Mouse (Mus musculus): Measurements from ENCODE around the gene Rnf26.

Rnf26 gene

GRCm38 (mm10) chr9:44113105-44113789 lies at the start of gene Rnf26, which contains the start of gene Gm49380:
Gene Rnf26, minus strand, starts transcription at chr9:44113517.
Gene Gm49380, minus strand, starts transcription at chr9:44113500.
- DNase-seq (ENCODE audit: low spot score in 2 of 2) = peak; percentile 95 to 96

- no peak for DNase-seq (ENCODE audit: low spot score in 2 of 2)
Measured at GRCm38 (mm10) chr9:44159886-44160285, 46.6 kb upstream of the Rnf26 start.

GRCm38 (mm10) chr9:44147290-44147689 lies 34.0 kb upstream of the Rnf26 start:
- DNase-seq (ENCODE audit: low spot score in 2 of 2) = no peak

GRCm38 (mm10) chr9:44144718-44145060 lies 31.4 kb upstream of the Rnf26 start:
- no peak for DNase-seq (ENCODE audit: low spot score in 2 of 2)

GRCm38 (mm10) chr9:44144023-44144717 lies 30.9 kb upstream of the Rnf26 start:
- DNase-seq (ENCODE audit: low spot score in 2 of 2) = no peak

- no peak for DNase-seq (ENCODE audit: low spot score in 2 of 2)
Measured at GRCm38 (mm10) chr9:44143421-44143820, 30.1 kb upstream of the Rnf26 start.

GRCm38 (mm10) chr9:44141951-44142350 lies 28.6 kb upstream of the Rnf26 start:
- DNase-seq (ENCODE audit: low spot score in 2 of 2) = no peak

GRCm38 (mm10) chr9:44137846-44138245 lies 24.5 kb upstream of the Rnf26 start:
- DNase-seq (ENCODE audit: low spot score in 2 of 2) = no peak

- no peak for DNase-seq (ENCODE audit: low spot score in 2 of 2)
Measured at GRCm38 (mm10) chr9:44135731-44136411, 22.6 kb upstream of the Rnf26 start.

GRCm38 (mm10) chr9:44134851-44135730 lies 21.8 kb upstream of the Rnf26 start:
- DNase-seq (ENCODE audit: low spot score in 2 of 2) = no peak

- DNase-seq (ENCODE audit: low spot score in 2 of 2) = no peak
Measured at GRCm38 (mm10) chr9:44134101-44134850, 21.0 kb upstream of the Rnf26 start, which contains the start of gene Mcam. Gene Mcam, plus strand, starts transcription at chr9:44134469.

GRCm38 (mm10) chr9:44133287-44133686 lies 20.0 kb upstream of the Rnf26 start:
- no peak for DNase-seq (ENCODE audit: low spot score in 2 of 2)

- no peak for DNase-seq (ENCODE audit: low spot score in 2 of 2)
Measured at GRCm38 (mm10) chr9:44132200-44132599, 18.9 kb upstream of the Rnf26 start.

GRCm38 (mm10) chr9:44131276-44131590 lies 17.9 kb upstream of the Rnf26 start:
- DNase-seq (ENCODE audit: low spot score in 2 of 2) = no peak

- no peak for DNase-seq (ENCODE audit: low spot score in 2 of 2)
Measured at GRCm38 (mm10) chr9:44130581-44131275, 17.4 kb upstream of the Rnf26 start.

GRCm38 (mm10) chr9:44130034-44130433 lies 16.7 kb upstream of the Rnf26 start:
- DNase-seq (ENCODE audit: low spot score in 2 of 2) = peak; percentile 79 to 81

- no peak for DNase-seq (ENCODE audit: low spot score in 2 of 2)
Measured at GRCm38 (mm10) chr9:44129633-44130032, 16.3 kb upstream of the Rnf26 start.

- no peak for DNase-seq (ENCODE audit: low spot score in 2 of 2)
Measured at GRCm38 (mm10) chr9:44127351-44127801, 14.1 kb upstream of the Rnf26 start.

GRCm38 (mm10) chr9:44126746-44127145 lies 13.4 kb upstream of the Rnf26 start:
- DNase-seq (ENCODE audit: low spot score in 2 of 2) = no peak
